Mouse (Mus musculus) myocyte (in vitro differentiated cells): ENCODE measurements around the gene Lrp11. TPM values are rescaled to one million over a fixed set of nuclear protein-coding genes. Genes with fewer than 3 reads are reported as not detected.

Experiments used
- H3K27me3 ChIP-seq: one replicate; pipeline ENCODE4 v1.6.1; 2011; ENCODE audit not compliant: control insufficient read depth, insufficient read depth, insufficient read length
- H3K36me3 ChIP-seq: one replicate; pipeline ENCODE4 v1.6.1; 2011; ENCODE audit not compliant: control insufficient read depth, insufficient read depth
- H3K4me2 ChIP-seq: one replicate; pipeline ENCODE4 v1.6.1; 2011; ENCODE audit warnings: low read depth, control low read depth
- H3K4me3 ChIP-seq: one replicate; pipeline ENCODE4 v1.5.1; 2011; ENCODE audit warnings: mild to moderate bottlenecking, control low read depth, moderate library complexity
- H3K79me2 ChIP-seq: one replicate; pipeline ENCODE4 v1.6.1; 2011; ENCODE audit not compliant: control insufficient read depth, insufficient read depth
- H3ac ChIP-seq: one replicate; pipeline ENCODE4 v1.6.1; 2011; ENCODE audit not compliant: control insufficient read depth, insufficient read length
- CEBPB ChIP-seq: IDR thresholded peaks from 2 replicates; pipeline ENCODE4 v1.6.1; 2011; ENCODE audit warnings: mild to moderate bottlenecking, moderate library complexity; ENCODE audit not compliant: poor library complexity, insufficient read depth, severe bottlenecking
- E2F4 ChIP-seq: IDR thresholded peaks from one replicate; pipeline ENCODE4 v1.6.1; 2011; ENCODE audit warnings: mild to moderate bottlenecking, control low read depth, moderate library complexity; ENCODE audit not compliant: insufficient read depth
- MAX ChIP-seq: IDR thresholded peaks from one replicate; pipeline ENCODE4 v1.6.1; 2011; ENCODE audit warnings: low read depth, mild to moderate bottlenecking, control low read depth
- MYOD1 ChIP-seq, 3 experiments: IDR thresholded peaks; one replicate each; pipeline ENCODE4 v1.6.1; 2011; ENCODE audit warnings: control low read depth in 2 of 3, low read depth in 2 of 3, mild to moderate bottlenecking in 2 of 3, moderate library complexity in 1 of 3; ENCODE audit not compliant: insufficient read length in 2 of 3, control insufficient read depth in 1 of 3
- MYOG ChIP-seq, 3 experiments: IDR thresholded peaks; one replicate each; pipeline ENCODE4 v1.6.1; 2011; ENCODE audit warnings: control low read depth in 2 of 3, low read depth in 2 of 3, mild to moderate bottlenecking in 2 of 3; ENCODE audit not compliant: insufficient read length in 2 of 3, control insufficient read depth in 1 of 3, insufficient read depth in 1 of 3
- POLR2A ChIP-seq: IDR thresholded peaks from one replicate; pipeline ENCODE4 v1.6.1; 2011; ENCODE audit warnings: low read depth, mild to moderate bottlenecking, control low read depth, moderate library complexity; ENCODE audit not compliant: insufficient read length
- POLR2AphosphoS2 ChIP-seq: IDR thresholded peaks from one replicate; pipeline ENCODE4 v1.6.1; 2011; ENCODE audit warnings: low read depth, control low read depth; ENCODE audit not compliant: insufficient read length
- REST ChIP-seq: IDR thresholded peaks from one replicate; pipeline ENCODE4 v1.6.1; 2011; ENCODE audit warnings: mild to moderate bottlenecking, control low read depth, moderate library complexity; ENCODE audit not compliant: insufficient read depth, insufficient read length
- SRF ChIP-seq: IDR thresholded peaks from one replicate; pipeline ENCODE4 v1.6.1; 2011; ENCODE audit warnings: low read depth; ENCODE audit not compliant: control insufficient read depth, insufficient read length
- TCF12 ChIP-seq: IDR thresholded peaks from one replicate; pipeline ENCODE4 v1.6.1; 2011; ENCODE audit warnings: mild to moderate bottlenecking, control low read depth; ENCODE audit not compliant: poor library complexity, insufficient read depth, severe bottlenecking
- TCF3 ChIP-seq: IDR thresholded peaks from one replicate; pipeline ENCODE4 v1.6.1; 2011; ENCODE audit warnings: low read depth, control low read depth; ENCODE audit not compliant: insufficient read length
- USF1 ChIP-seq: IDR thresholded peaks from one replicate; pipeline ENCODE4 v1.6.1; 2011; ENCODE audit warnings: low read depth, mild to moderate bottlenecking, control low read depth, moderate library complexity
- polyA plus RNA-seq: library from polyadenylated mRNA; unstranded; fragments of >200 nt; fragmentation: generic; extraction: Trizol; gene quantifications from one replicate; pipeline ENCODE4 v1.2.1, GENCODE M21; 2012; ENCODE audit warnings: missing spikeins

Lrp11 gene
- polyA plus RNA-seq, 1 experiment, result 4.8 TPM

DNA sequence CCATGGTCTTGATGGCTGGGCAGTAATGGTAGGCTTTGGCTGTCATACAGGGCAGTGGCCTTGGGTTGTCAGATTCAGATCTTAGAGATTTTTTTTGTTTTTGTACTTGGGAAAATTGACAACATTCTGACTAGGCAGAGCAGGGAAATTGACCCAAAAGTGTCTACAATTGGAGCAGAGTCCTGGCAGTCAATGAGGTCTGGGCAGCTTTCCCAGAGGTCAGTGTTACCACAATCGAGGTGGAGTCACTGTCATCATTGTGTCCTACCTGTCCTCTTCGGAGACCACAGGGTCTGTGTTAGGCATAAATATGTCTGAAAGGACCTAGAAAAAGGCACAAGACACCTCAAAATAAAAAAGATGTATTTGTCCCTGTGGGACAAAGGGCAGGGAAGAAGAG, 2.8 kb upstream of the Lrp11 start:
- Histone ChIP-seq H3K36me3 (no peaks in the 10 kb centered on the region), H3ac (no peak overlapping the region), H3K27me3 (peaks cover 23% of the 10 kb centered on the region), H3K4me2 (no peak overlapping the region), H3K4me3 (no peak overlapping the region), H3K79me2 (no peaks in the 10 kb centered on the region)
- no peak for TF ChIP-seq POLR2AphosphoS2
- TF ChIP-seq USF1, result no peak
- no peak for TF ChIP-seq SRF
- TF ChIP-seq MAX, result no peak
- TF ChIP-seq TCF3, result no peak
- TF ChIP-seq REST, result no peak
- TF ChIP-seq POLR2A, result no peak
- TF ChIP-seq TCF12, result no peak
- no peak for TF ChIP-seq E2F4
- no peak for TF ChIP-seq MYOD1 (IDR thresholded peaks at IDR 0.05; ENCODE audit: control insufficient read depth in 1 of 3, insufficient read length in 2 of 3, low read depth in 2 of 3)
- TF ChIP-seq MYOG (IDR thresholded peaks at IDR 0.05; ENCODE audit: control insufficient read depth in 1 of 3, insufficient read depth in 1 of 3, insufficient read length in 2 of 3, low read depth in 2 of 3), result no peak
- TF ChIP-seq CEBPB, result no peak

DNA sequence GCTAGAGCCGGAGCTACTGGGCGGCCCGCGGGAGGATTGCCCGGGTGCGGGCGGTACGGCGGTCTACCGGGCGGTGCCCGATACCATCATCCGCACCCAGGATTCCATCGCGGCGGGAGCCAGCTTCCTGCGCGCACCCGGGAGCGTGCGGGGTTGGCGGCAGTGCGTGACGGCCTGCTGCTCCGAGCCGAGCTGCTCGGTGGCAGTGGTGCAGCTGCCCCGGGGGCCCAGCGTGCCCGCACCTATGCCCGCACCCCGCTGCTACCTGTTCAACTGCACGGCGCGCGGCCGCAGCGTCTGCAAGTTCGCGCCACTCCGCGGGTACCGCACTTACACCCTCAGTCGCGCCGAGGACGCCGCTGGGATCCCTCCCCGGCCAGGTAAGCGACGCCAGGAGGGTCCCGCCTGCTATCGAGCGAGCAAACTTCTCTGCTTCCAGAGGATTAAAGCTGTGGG, 662 bp downstream of the Lrp11 start:
- Histone ChIP-seq H3K4me2 (peak overlapping the region; percentile 73), H3K27me3 (no peaks in the 10 kb centered on the region), H3K36me3 (no peaks in the 10 kb centered on the region), H3ac (peak overlapping the region; percentile 30), H3K4me3 (peak overlapping the region; percentile 20), H3K79me2 (no peaks in the 10 kb centered on the region)
- TF ChIP-seq MYOG (IDR thresholded peaks at IDR 0.05; ENCODE audit: control insufficient read depth in 1 of 3, insufficient read depth in 1 of 3, insufficient read length in 2 of 3, low read depth in 2 of 3) (peak in 1 of 3 experiments; percentile 38), POLR2AphosphoS2 (no peak), SRF (no peak), TCF12 (no peak), POLR2A (no peak), CEBPB (no peak), MYOD1 (IDR thresholded peaks at IDR 0.05; ENCODE audit: control insufficient read depth in 1 of 3, insufficient read length in 2 of 3, low read depth in 2 of 3) (peak in 1 of 3 experiments; percentile 0)

DNA sequence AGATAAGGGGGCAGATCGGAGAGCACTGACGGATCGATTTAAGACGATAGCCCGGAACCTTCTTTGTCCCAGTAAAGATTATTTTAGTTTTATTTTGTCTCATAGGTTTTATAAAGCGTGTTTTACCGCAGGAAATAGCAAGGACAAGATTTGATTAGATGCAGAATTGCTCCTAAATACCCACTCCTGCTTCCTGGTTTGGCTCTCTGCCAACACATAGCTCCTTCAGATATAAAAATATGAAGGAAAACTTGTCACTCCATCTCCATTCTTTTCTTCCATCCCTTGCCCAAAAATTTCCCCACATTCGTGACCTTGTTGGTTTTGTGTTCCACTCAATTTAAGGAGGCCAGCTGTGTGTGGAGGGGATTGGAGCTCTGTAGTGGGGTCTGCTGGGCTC, 1.2 kb downstream of the Lrp11 start:
- Histone ChIP-seq H3K4me3 (no peak overlapping the region), H3ac (peak overlapping the region; percentile 30), H3K79me2 (no peaks in the 10 kb centered on the region), H3K36me3 (no peaks in the 10 kb centered on the region), H3K27me3 (no peaks in the 10 kb centered on the region), H3K4me2 (peak overlapping the region; percentile 73)
- TF ChIP-seq SRF, result no peak

DNA sequence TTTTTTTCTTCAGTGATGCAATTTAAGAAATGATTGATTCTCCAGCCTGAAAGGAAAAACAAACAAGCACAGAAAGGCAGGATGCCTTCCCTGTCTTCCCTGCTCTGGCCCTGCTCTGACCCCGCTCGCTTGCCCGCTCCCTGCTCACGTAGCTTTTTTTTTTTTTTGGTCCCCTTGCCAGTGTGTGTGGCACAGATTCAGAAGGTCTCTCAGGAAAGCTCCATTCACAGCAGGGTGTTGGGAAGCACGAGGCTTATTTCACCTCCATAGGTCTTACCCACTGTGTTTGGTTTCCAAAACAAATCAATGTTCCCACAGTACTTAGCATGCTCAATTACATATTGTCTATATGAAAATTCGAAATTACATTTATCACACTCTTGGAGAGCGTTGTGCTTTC, 5.2 kb downstream of the Lrp11 start:
- H3K79me2 ChIP-seq, result no peaks in the 10 kb centered on the region
- TF ChIP-seq CEBPB (no peak), TCF3 (no peak), TCF12 (no peak), SRF (no peak), POLR2AphosphoS2 (no peak), USF1 (no peak), MAX (no peak), REST (no peak), E2F4 (no peak), MYOD1 (IDR thresholded peaks at IDR 0.05; ENCODE audit: control insufficient read depth in 1 of 3, insufficient read length in 2 of 3, low read depth in 2 of 3) (no peak), MYOG (IDR thresholded peaks at IDR 0.05; ENCODE audit: control insufficient read depth in 1 of 3, insufficient read depth in 1 of 3, insufficient read length in 2 of 3, low read depth in 2 of 3) (no peak), POLR2A (no peak)
- no peaks in the 10 kb centered on the region for H3K27me3 ChIP-seq
- H3K4me2 ChIP-seq, result no peak overlapping the region
- H3K36me3 ChIP-seq, result no peaks in the 10 kb centered on the region
- no peak overlapping the region for H3ac ChIP-seq
- H3K4me3 ChIP-seq, result no peak overlapping the region

DNA sequence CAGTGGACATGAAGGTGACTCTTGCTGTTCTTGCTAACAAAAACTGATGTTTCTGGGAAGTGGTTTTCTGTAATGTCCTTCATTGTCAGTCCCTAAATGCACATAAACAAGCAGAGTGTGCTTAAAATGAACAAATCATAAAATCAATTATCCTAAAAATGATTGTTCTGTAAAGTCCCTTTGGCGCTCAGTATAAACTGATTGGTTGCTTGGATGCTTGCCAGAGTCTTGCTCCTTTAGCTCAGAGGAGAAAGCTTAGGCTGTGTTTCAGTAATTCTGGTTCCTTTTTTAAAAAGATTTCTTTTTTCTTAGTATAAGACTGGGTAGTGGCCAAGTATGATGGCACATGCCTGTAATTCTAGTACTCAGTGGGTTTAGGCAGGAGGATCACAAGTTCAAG, 6.7 kb downstream of the Lrp11 start:
- H3K79me2 ChIP-seq, result no peaks in the 10 kb centered on the region
- H3K4me3 ChIP-seq, result no peak overlapping the region
- no peaks in the 10 kb centered on the region for H3K27me3 ChIP-seq
- H3ac ChIP-seq, result no peak overlapping the region
- TF ChIP-seq MYOD1 (IDR thresholded peaks at IDR 0.05; ENCODE audit: control insufficient read depth in 1 of 3, insufficient read length in 2 of 3, low read depth in 2 of 3), result no peak
- no peak for TF ChIP-seq POLR2AphosphoS2
- TF ChIP-seq MYOG (IDR thresholded peaks at IDR 0.05; ENCODE audit: control insufficient read depth in 1 of 3, insufficient read depth in 1 of 3, insufficient read length in 2 of 3, low read depth in 2 of 3), result no peak
- TF ChIP-seq TCF3, result no peak
- no peak for TF ChIP-seq E2F4
- TF ChIP-seq USF1, result no peak
- no peak for TF ChIP-seq SRF
- no peak for TF ChIP-seq POLR2A
- no peak for TF ChIP-seq TCF12
- no peak for TF ChIP-seq MAX
- TF ChIP-seq CEBPB, result no peak
- TF ChIP-seq REST, result no peak
- no peak overlapping the region for H3K4me2 ChIP-seq
- no peaks in the 10 kb centered on the region for H3K36me3 ChIP-seq
